Mouse (Mus musculus): ENCODE results near the gene Prkcq.

- TF ChIP-seq CTCF (IDR thresholded peaks at IDR 0.05; ENCODE audit: insufficient read depth, low read length) (no peak), POLR2A (IDR thresholded peaks at IDR 0.05; ENCODE audit: borderline replicate concordance, extremely low read depth, low read depth, low read length) (no peak)
These were observed 127.5 kb downstream of the Prkcq start for GRCm38 (mm10) chr2:11299366-11299765.
